Mouse (Mus musculus) midbrain, embryonic 15.5 days (tissue): ENCODE data around the gene Tm4sf20. TPM values are rescaled to one million over a fixed set of nuclear protein-coding genes. Genes with fewer than 3 reads are reported as not detected.

ENCODE experiments used
- ATAC-seq: fragments of 200-750 bp; cut with Nextera tagmentation; replicated peaks from 2 replicates; pipeline ENCODE4 v1.8.0; 2017; ENCODE audit warnings: moderate TSS enrichment
- H3K27ac ChIP-seq: fragments of 300-500 bp; sonication (generic); 2 replicates; pipeline ENCODE4 v1.5.1; 2015; ENCODE audit warnings: mild to moderate bottlenecking, inconsistent platforms
- H3K27me3 ChIP-seq: fragments of 300-500 bp; sonication (generic); replicated peaks from 2 replicates; pipeline ENCODE4 v1.6.1; 2015; ENCODE audit warnings: inconsistent platforms
- H3K36me3 ChIP-seq: fragments of 300-500 bp; sonication (generic); replicated peaks from 2 replicates; pipeline ENCODE4 v1.6.1; 2015; ENCODE audit warnings: inconsistent platforms
- H3K4me1 ChIP-seq: fragments of 300-500 bp; sonication (generic); 2 replicates; pipeline ENCODE4 v1.6.1; 2015; ENCODE audit warnings: inconsistent platforms
- H3K4me2 ChIP-seq: fragments of 300-500 bp; sonication (generic); 2 replicates; pipeline ENCODE4 v1.6.1; 2015; ENCODE audit warnings: inconsistent platforms, mild to moderate bottlenecking, moderate library complexity
- H3K4me3 ChIP-seq: fragments of 300-500 bp; sonication (generic); 2 replicates; pipeline ENCODE4 v1.5.1; 2015; ENCODE audit warnings: mild to moderate bottlenecking, inconsistent platforms
- H3K9ac ChIP-seq: fragments of 300-500 bp; sonication (generic); 2 replicates; pipeline ENCODE4 v1.6.1; 2015; ENCODE audit warnings: mild to moderate bottlenecking, inconsistent platforms
- H3K9me3 ChIP-seq: fragments of 300-500 bp; sonication (generic); 2 replicates; pipeline ENCODE4 v1.6.1; 2016; ENCODE audit warnings: inconsistent platforms
- WGBS: fragments of 180-500 bp; shearing (Covaris S2); methylation state at CpG from one replicate; pipeline ENCODE4 v1.1.7; 2015; ENCODE audit warnings: mixed read lengths; 5-methylcytosine and 5-hydroxymethylcytosine counted together
- polyA plus RNA-seq: library from polyadenylated mRNA; unstranded; fragments of >200 nt; fragmentation: Nextera tagmentation; extraction: Ambion mirVana; gene quantifications from 2 replicates; pipeline ENCODE4 v1.2.1, GENCODE M21; 2015

The Tm4sf20 gene
- polyA plus RNA-seq, 1 experiment from 2014 or later = 0.27 TPM

DNA sequence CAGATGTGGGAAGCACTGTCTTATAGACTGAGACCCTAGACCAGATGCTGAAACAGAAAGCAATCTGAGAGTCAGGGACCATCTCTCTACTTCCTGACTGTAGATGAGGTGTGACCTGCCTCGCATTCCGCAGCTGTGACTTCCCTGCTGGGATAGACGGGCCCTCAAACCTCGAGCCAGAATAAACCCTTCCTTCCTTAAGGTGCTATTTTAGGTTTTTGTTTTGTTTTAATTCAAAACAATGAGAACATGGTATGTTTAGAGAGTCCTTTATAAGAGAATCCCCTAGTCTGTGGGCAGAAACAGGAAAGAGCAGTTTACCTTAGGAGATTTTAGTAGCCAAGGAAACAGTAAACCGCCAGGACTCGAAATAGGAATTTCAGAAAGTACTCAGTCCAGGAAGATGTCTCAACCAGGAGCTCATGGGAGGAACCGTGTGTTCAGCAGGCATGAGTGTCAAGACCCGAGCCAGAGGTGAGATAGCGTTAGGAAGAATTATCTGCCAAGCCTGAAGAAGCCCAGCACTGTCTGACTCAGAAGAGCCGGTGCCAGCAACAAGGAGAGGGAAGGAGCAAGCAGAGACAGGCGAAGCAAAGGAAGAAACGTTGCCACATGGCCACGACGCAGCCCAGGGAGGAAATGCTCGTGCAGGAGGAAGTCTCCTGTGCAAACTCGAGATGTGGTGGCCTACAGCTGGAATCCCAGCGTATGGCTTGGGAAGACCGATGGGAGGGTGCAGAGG, 27.6 kb upstream of the Tm4sf20 start:
- no peak overlapping the region for H3K9ac ChIP-seq
- ATAC-seq = no peak
- H3K27me3 ChIP-seq = no peaks in the 10 kb centered on the region
- H3K4me3 ChIP-seq = no peak overlapping the region
- H3K9me3 ChIP-seq = no peaks in the 10 kb centered on the region
- no peak overlapping the region for H3K27ac ChIP-seq
- 87% methylated on average over 18 of the region's 18 CpGs for WGBS
- H3K36me3 ChIP-seq = no peaks in the 10 kb centered on the region
- no peaks in the 10 kb centered on the region for H3K4me1 ChIP-seq
- no peak overlapping the region for H3K4me2 ChIP-seq

DNA sequence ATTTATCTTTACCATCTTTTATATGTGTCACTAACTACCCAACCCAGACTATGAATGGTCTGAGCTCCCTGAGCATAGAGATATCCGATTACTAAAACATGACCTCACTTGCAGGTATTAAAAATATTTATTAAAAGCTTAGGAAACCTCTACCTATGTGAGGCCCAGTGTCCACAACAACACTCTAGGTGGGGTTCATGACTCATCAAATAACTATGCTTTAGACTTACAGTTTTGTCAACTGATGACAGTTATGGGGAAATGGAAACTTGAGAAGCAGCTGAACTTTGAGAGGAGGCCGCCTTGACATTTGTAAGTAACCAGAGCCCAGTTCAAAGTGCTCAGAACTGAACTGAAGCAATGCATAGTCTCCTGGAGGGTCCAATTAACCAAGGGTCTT, 26.9 kb upstream of the Tm4sf20 start:
- Histone ChIP-seq H3K9ac (no peak overlapping the region), H3K9me3 (no peaks in the 10 kb centered on the region), H3K4me2 (no peak overlapping the region), H3K4me3 (no peak overlapping the region), H3K4me1 (no peaks in the 10 kb centered on the region), H3K36me3 (no peaks in the 10 kb centered on the region), H3K27me3 (no peaks in the 10 kb centered on the region), H3K27ac (no peak overlapping the region)
- 90% methylated on average over 2 of the region's 2 CpGs for WGBS
- no peak for ATAC-seq

DNA sequence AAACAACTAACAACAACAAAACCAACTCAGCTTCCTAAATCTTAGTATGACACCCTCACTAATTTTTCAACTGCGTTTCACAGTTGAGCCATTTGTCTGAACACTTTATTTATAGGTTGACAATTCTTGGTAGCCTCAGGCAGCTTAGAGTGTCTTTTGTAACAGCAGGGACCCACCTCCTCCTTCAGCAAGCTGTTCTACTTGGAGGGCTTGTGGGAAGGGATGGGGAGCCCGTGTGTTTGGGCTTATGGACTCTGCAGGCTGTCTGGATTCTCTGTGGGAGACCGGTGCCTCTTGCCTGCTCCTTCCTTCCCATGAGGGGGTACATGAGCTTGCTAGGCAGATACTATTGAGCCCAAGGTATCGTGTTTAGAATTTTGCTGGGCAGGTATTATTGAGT, 25.7 kb upstream of the Tm4sf20 start:
- Histone ChIP-seq H3K27ac (no peak overlapping the region), H3K4me3 (no peak overlapping the region), H3K36me3 (no peaks in the 10 kb centered on the region), H3K4me2 (no peak overlapping the region), H3K9me3 (no peaks in the 10 kb centered on the region), H3K4me1 (no peaks in the 10 kb centered on the region), H3K27me3 (no peaks in the 10 kb centered on the region), H3K9ac (no peak overlapping the region)
- ATAC-seq = no peak
- WGBS = 54% methylated on average over 4 of the region's 4 CpGs

DNA sequence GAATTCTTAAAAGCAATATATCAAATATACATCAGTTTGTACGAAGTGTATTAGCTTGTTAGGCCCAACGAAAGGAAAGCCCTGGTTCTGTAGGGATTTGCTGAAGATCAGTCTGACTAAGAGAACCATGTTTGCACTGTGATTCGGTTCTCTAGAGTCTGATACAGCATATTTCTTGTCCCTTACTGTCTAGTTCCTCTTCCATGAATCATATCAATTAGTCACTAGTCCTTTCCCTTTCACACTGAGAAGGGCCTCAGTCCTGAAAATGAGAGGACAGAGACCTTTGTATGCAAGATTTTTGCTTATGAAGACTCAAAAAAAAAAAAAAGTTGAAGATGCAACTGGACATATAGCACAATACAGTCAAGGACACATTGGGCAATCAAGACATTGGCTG, 24.8 kb upstream of the Tm4sf20 start:
- WGBS = 87% methylated on average over 3 of the region's 3 CpGs
- Histone ChIP-seq H3K4me2 (no peak overlapping the region), H3K27ac (no peak overlapping the region), H3K4me1 (no peaks in the 10 kb centered on the region), H3K4me3 (no peak overlapping the region), H3K36me3 (no peaks in the 10 kb centered on the region), H3K9me3 (no peaks in the 10 kb centered on the region), H3K27me3 (no peaks in the 10 kb centered on the region), H3K9ac (no peak overlapping the region)
- ATAC-seq = no peak

DNA sequence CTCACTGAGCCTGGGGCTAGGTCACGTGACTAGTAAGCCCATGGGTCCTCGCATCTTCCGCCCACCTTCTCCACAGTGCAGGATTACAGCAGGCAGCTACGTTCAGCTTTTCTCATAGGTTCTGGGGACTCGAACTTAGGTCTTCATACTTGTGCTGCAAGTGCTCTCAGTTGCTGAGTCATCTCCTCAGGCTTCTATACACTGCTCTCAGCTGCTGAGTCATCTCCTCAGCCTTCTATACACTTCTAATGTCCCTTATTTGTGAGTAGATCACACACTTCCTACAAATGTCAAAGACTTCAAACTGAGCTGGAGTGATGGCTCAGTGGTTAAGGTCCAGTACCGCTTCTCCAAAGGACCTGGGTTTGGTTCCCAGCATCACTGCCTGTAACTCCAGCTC, 24.0 kb upstream of the Tm4sf20 start:
- Histone ChIP-seq H3K4me3 (no peak overlapping the region), H3K27ac (no peak overlapping the region), H3K9me3 (no peaks in the 10 kb centered on the region), H3K9ac (no peak overlapping the region), H3K36me3 (no peaks in the 10 kb centered on the region), H3K4me2 (no peak overlapping the region), H3K27me3 (no peaks in the 10 kb centered on the region), H3K4me1 (no peaks in the 10 kb centered on the region)
- 90% methylated on average over 6 of the region's 6 CpGs for WGBS
- ATAC-seq = no peak

DNA sequence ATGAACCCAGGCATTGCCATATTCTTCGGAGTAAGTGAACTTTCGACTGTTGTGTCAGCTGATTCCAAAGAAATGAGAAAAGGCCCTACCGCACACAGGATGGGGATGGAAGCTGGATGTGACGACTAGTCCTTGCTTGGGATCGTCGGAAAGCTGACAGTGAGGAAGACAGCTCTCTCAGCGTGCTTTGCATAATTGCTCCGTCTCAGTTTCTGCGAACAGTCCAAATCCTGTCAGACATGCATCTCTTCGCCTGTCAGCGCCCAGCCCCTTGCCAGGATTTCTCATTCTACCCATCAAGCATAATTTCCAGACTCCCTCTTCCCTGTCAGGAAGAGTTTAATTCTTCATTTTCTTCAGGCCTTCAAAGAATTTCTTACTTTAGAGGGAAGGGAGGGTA, 22.8 kb upstream of the Tm4sf20 start:
- H3K27ac ChIP-seq = no peak overlapping the region; the same call in 1 of the 2 replicates
- H3K4me2 ChIP-seq = no peak overlapping the region; the same call in 1 of the 2 replicates
- H3K4me1 ChIP-seq = no peaks in the 10 kb centered on the region
- no peak overlapping the region for H3K9ac ChIP-seq
- no peaks in the 10 kb centered on the region for H3K36me3 ChIP-seq
- H3K4me3 ChIP-seq = no peak overlapping the region
- no peaks in the 10 kb centered on the region for H3K27me3 ChIP-seq
- 48% methylated on average over 11 of the region's 11 CpGs for WGBS
- no peaks in the 10 kb centered on the region for H3K9me3 ChIP-seq
- ATAC-seq = peak; percentile 80

DNA sequence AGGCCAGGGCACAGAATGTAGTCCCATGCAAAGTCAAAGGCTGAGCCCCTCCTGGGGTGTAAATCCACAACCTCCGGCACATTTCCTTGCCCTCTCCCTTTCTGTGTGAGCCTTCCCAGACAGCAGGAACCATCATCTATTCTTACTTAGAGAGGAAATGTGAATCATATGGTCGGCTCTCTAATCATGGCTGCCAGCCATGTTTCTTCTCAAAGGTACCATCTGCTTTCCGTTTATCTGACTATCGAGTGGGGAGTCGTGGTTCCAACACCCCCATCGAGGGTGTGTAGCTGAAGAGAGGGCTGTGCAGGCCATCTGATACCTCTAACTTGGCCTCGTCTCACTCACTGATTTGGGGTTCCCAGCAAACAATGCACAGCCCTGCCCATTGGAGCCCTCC, 19.8 kb upstream of the Tm4sf20 start:
- ATAC-seq = no peak
- WGBS = 78% methylated on average over 7 of the region's 7 CpGs
- H3K27me3 ChIP-seq = no peaks in the 10 kb centered on the region

DNA sequence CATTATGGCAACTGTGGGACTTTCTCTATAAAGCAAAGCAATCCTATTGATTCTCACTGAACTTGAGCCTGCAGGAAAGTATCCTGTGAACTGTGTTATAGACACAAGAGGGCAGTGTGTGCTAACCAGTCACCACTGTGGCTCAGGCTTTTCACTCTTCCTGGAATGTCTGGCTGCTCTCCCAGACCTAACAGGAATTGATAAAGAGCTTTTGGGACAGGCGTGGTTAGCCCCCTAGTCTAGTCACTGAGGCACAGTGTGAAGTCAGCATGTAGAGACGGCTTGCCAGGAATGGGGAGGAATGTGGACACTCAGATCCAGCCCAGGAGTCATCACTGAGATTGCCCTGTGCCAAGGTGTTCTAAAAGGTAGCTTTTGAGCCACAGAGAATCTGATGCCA, 19.2 kb upstream of the Tm4sf20 start:
- H3K27ac ChIP-seq = no peak overlapping the region
- WGBS = 4% methylated on average over 2 of the region's 2 CpGs
- no peaks in the 10 kb centered on the region for H3K4me1 ChIP-seq

More for the DNA sequence above, 19.8 kb upstream of the Tm4sf20 start:
- Histone ChIP-seq H3K27ac (no peak overlapping the region), H3K4me2 (no peak overlapping the region), H3K36me3 (no peaks in the 10 kb centered on the region), H3K4me1 (no peaks in the 10 kb centered on the region), H3K9ac (no peak overlapping the region), H3K9me3 (no peaks in the 10 kb centered on the region), H3K4me3 (no peak overlapping the region)

DNA sequence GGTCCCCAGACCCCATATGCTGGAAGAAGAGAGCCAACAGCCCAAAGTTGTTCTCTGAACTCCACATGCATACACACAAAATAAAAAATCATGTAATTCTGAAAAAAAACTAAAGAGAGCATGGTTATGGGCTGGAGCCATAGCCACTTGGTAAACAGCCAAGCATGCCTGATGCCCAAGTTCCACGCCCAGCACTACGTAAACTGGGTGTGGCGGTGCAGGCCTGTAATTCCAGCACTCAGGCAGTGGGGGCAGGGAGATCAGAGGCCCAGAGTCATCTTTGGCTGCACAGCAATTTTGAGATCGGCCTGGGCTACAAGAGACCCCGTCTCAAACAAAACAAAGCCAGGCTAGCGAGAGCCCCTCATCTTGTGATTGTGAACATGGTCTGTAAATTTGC, 17.3 kb upstream of the Tm4sf20 start:
- H3K4me1 ChIP-seq = no peaks in the 10 kb centered on the region
- no peak overlapping the region for H3K4me2 ChIP-seq
- no peak overlapping the region for H3K4me3 ChIP-seq
- H3K9me3 ChIP-seq = no peaks in the 10 kb centered on the region
- no peaks in the 10 kb centered on the region for H3K27me3 ChIP-seq
- H3K9ac ChIP-seq = no peak overlapping the region
- no peak for ATAC-seq
- no peak overlapping the region for H3K27ac ChIP-seq
- H3K36me3 ChIP-seq = no peaks in the 10 kb centered on the region
- 74% methylated on average over 6 of the region's 6 CpGs for WGBS

More for the DNA sequence above, 19.2 kb upstream of the Tm4sf20 start:
- Histone ChIP-seq H3K4me3 (no peak overlapping the region), H3K36me3 (no peaks in the 10 kb centered on the region), H3K9me3 (no peaks in the 10 kb centered on the region), H3K9ac (no peak overlapping the region), H3K4me2 (no peak overlapping the region), H3K27me3 (no peaks in the 10 kb centered on the region)
- peak; percentile 91 for ATAC-seq

DNA sequence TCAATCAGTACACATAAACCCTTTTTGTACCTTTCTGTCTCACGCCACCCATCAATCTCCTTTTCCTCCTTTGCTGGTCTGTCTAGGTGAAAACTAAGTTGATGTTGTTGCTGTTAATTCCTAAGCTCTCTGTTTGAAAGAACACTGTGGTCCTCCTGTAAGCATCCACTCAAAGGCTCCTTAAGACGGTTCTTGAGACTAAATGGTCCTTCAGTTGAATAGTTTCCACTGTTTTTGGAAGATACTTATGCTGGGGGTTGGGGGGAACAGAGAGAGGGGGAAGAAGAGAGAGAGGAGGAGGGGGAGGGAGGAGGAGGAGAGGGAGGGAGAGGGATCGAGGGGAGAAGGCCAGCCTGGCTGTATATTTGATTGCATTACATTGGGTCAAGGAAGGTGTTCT, 15.3 kb upstream of the Tm4sf20 start:
- no peaks in the 10 kb centered on the region for H3K36me3 ChIP-seq
- H3K4me2 ChIP-seq = no peak overlapping the region
- no peaks in the 10 kb centered on the region for H3K9me3 ChIP-seq
- no peak for ATAC-seq
- H3K27ac ChIP-seq = no peak overlapping the region
- H3K4me1 ChIP-seq = no peaks in the 10 kb centered on the region
- H3K27me3 ChIP-seq = no peaks in the 10 kb centered on the region
- WGBS = 72% methylated on average over 3 of the region's 3 CpGs
- no peak overlapping the region for H3K9ac ChIP-seq
- no peak overlapping the region for H3K4me3 ChIP-seq

DNA sequence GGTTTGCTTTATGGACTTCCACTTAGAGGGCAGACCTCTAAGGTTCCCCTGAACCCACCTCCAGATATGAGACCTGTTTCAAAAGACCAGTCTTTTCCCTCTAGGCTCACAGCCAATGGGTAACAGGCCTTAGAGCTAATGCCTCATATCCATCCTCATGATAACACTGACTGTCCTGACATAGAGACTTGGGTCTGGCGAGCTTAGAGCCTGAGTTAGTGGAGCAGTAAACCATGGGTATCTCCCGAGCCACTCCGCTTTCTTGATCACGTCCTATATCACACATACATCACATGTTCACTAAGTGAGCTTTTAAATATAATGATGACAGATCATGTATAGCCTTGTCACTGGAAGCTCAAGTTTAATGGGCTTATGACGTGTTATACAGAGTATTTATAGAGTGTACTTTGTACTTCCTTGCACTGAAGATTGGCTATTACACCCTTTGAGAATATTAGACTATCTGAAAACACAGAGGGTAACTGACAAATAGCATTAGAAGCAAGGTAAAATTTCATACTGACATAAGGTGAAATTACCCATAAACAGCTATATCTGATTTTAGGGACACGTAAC, 11.2 kb upstream of the Tm4sf20 start:
- no peaks in the 10 kb centered on the region for H3K27me3 ChIP-seq
- no peak overlapping the region for H3K27ac ChIP-seq
- no peak overlapping the region for H3K9ac ChIP-seq
- ATAC-seq = no peak
- no peaks in the 10 kb centered on the region for H3K4me1 ChIP-seq
- no peak overlapping the region for H3K4me3 ChIP-seq
- 89% methylated on average over 6 of the region's 6 CpGs for WGBS
- no peaks in the 10 kb centered on the region for H3K9me3 ChIP-seq
- no peak overlapping the region for H3K4me2 ChIP-seq
- H3K36me3 ChIP-seq = no peaks in the 10 kb centered on the region

DNA sequence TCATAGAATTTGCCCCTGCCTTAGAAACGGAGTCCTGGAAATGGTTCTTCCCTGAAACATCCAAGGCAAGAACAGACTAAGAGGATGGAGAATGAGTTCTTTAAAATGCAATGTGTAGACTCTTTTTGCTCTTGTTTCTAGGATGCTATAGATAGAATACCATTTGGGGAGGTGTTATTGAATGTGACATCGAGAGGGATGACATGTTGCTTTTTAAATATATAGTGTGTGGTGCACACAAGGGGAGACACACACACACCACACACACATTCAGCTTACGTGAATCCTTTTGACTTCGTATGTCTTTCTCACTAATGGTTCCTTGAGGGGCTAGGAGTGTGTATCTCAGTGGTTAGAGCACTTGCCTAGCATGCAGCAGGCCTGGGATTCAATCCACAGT, 7.0 kb upstream of the Tm4sf20 start:
- no peak overlapping the region for H3K4me2 ChIP-seq
- no peak overlapping the region for H3K9ac ChIP-seq
- H3K4me3 ChIP-seq = no peak overlapping the region
- 93% methylated on average over 4 of the region's 4 CpGs for WGBS
- no peak for ATAC-seq
- no peak overlapping the region for H3K27ac ChIP-seq
- no peaks in the 10 kb centered on the region for H3K27me3 ChIP-seq
- H3K36me3 ChIP-seq = no peaks in the 10 kb centered on the region
- H3K9me3 ChIP-seq = no peaks in the 10 kb centered on the region
- H3K4me1 ChIP-seq = no peaks in the 10 kb centered on the region

DNA sequence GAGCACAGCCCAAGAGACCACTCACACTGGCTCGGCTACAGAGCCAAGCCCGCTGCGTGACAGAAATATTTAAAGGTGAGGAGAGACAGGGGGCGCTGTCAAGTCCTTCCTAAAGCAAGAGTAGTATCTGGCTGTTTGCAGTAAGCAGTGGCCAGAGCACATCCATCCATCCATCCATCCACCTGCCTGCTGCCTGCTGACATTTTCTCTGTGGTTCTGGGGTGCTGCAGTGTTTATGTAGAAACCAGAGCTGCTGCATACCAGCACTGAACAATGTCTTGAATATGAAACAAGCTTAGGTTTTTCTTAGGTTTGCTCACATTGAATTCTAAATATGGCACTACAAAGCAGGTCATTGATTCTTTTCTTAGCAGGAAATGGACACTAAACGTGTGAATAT, 4.9 kb upstream of the Tm4sf20 start:
- Histone ChIP-seq H3K27ac (no peak overlapping the region), H3K4me3 (no peak overlapping the region), H3K9me3 (no peaks in the 10 kb centered on the region), H3K4me2 (no peak overlapping the region), H3K36me3 (no peaks in the 10 kb centered on the region), H3K9ac (no peak overlapping the region), H3K27me3 (no peaks in the 10 kb centered on the region), H3K4me1 (no peaks in the 10 kb centered on the region)
- 69% methylated on average over 5 of the region's 5 CpGs for WGBS
- no peak for ATAC-seq
